Mouse (Mus musculus) embryonic facial prominence, embryonic 10.5 days (tissue): ENCODE results near the gene Abca9. TPM values are rescaled to one million over a fixed set of nuclear protein-coding genes. Genes with fewer than 3 reads are reported as not detected.

Experiments
- DNase-seq: peaks from one replicate; pipeline ENCODE4 v3.0.0-alpha.2; 2017; ENCODE audit warnings: low spot score
- H3K27ac ChIP-seq: fragments of 300-500 bp; sonication (generic); replicated peaks from 2 replicates; pipeline ENCODE4 v1.5.1; 2016; ENCODE audit warnings: mild to moderate bottlenecking
- H3K27me3 ChIP-seq: fragments of 300-500 bp; sonication (generic); replicated peaks from 2 replicates; pipeline ENCODE4 v1.6.1; 2016; ENCODE audit warnings: low read depth, mild to moderate bottlenecking; ENCODE audit not compliant: poor library complexity, severe bottlenecking
- H3K36me3 ChIP-seq: fragments of 300-500 bp; sonication (generic); replicated peaks from 2 replicates; pipeline ENCODE4 v1.6.1; 2016; ENCODE audit warnings: mild to moderate bottlenecking, moderate library complexity
- H3K4me1 ChIP-seq: fragments of 300-500 bp; sonication (generic); 2 replicates; pipeline ENCODE4 v1.6.1; 2016
- H3K4me3 ChIP-seq: fragments of 300-500 bp; sonication (generic); 2 replicates; pipeline ENCODE4 v1.5.1; 2016; ENCODE audit warnings: mild to moderate bottlenecking, moderate library complexity
- H3K9me3 ChIP-seq: fragments of 300-500 bp; sonication (generic); 2 replicates; pipeline ENCODE4 v1.6.1; 2016; ENCODE audit warnings: mild to moderate bottlenecking
- whole genome bisulfite sequencing: fragments of 180-500 bp; shearing (Covaris S2); methylation state at CpG from one replicate; pipeline ENCODE4 v1.1.7; 2016; 5-methylcytosine and 5-hydroxymethylcytosine counted together
- polyA plus RNA-seq: library from polyadenylated mRNA; unstranded; fragments of >200 nt; fragmentation: Nextera tagmentation; extraction: Ambion mirVana; gene quantifications from 2 replicates; pipeline ENCODE4 v1.2.1, GENCODE M21; 2016

Abca9 gene
- 1.1 and 1.9 TPM in 2 replicates for polyA plus RNA-seq

DNA sequence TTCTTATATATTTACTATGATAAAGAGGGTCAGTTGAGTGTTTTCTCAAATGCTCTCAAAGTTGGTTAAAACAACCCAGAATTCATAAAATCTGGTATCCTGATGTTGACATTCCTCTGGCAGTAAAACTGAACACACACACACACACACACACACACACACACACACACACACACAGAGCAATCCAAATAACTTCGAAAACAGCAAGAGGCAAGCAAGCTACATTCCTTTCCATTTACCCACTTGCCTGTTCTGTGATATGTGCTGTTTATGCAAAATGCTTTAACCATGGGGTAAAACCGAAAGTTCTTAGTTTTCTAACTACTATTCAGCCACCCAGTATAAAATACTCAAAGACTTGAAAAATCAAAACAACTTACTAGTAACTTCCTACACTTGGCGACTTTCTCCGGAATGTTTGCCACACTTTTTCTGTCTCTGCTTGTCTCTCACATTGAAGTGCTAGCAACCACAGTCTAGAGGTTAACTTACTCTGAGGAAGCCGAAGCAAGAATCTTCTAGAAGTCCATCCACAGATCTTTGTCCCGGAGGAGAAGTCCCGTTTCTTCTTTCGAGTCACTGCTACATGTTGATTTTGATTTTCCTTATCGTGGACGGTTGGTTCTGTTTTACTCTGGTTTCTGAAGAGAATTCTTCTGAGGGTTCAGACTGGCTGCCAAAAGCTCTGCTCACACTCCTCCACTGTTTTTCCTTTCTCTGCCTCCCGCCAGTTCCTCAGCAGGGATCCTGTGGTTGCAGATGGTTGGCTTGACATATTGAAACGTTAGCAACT, at the start of gene Abca9:
Gene Abca9, minus strand, starts transcription at position 738 of the 793 bp plus-strand sequence.
- Histone ChIP-seq H3K4me1 (peaks cover 20% of the 10 kb centered on the region), H3K36me3 (no peaks in the 10 kb centered on the region), H3K9me3 (no peaks in the 10 kb centered on the region), H3K27me3 (no peaks in the 10 kb centered on the region), H3K4me3 (no peak within 1 kb of the TSS), H3K27ac (peak within 1 kb of the TSS; percentile 66)
- peak; percentile 14 for DNase-seq
- WGBS, result 53% methylated on average over 12 of the region's 12 CpGs

DNA sequence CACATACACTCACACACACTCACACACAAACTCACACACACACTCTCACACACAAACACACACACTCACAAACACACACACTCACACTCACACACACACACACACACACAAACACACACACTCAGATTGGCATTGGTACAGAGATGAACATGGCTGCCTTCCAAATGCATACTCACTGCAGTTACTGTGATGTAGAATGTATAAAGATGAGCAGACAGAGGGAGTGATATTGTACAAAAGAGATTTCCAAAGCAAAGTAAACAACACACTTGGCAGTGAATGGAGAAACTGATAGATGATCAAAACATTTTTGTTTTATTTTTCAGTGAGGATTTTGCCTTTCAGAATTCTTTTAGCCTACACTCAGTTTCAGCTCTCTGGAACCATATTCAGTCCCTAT, 49.1 kb upstream of the Abca9 start:
- Histone ChIP-seq H3K27me3 (no peaks in the 10 kb centered on the region), H3K27ac (no peak overlapping the region), H3K9me3 (no peaks in the 10 kb centered on the region), H3K4me1 (no peaks in the 10 kb centered on the region), H3K36me3 (no peaks in the 10 kb centered on the region), H3K4me3 (no peak overlapping the region)
- DNase-seq, result no peak

DNA sequence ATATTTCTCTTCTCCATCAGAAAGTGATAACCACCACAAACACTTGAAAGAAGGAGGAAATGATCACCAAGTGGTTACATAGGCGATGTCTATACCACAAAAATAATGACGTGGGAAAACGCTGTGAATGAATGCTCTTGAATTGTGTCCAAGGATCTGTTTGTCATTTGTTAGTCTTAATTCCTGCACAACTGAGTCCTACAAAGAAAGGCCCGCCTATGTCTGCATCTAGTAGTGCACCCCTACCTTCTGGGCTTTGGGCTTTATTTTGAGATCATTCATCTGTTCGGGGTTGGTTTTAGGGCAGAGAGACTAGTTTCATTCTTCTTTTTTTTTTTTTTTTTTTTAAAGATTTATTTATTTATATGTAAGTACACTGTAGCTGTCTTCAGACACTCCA, 35.9 kb upstream of the Abca9 start:
- no peak for DNase-seq
- Histone ChIP-seq H3K27me3 (no peaks in the 10 kb centered on the region), H3K4me1 (no peaks in the 10 kb centered on the region), H3K4me3 (no peak overlapping the region), H3K9me3 (no peaks in the 10 kb centered on the region), H3K27ac (no peak overlapping the region), H3K36me3 (no peaks in the 10 kb centered on the region)
- WGBS, result 87% methylated on average over 5 of the region's 5 CpGs

DNA sequence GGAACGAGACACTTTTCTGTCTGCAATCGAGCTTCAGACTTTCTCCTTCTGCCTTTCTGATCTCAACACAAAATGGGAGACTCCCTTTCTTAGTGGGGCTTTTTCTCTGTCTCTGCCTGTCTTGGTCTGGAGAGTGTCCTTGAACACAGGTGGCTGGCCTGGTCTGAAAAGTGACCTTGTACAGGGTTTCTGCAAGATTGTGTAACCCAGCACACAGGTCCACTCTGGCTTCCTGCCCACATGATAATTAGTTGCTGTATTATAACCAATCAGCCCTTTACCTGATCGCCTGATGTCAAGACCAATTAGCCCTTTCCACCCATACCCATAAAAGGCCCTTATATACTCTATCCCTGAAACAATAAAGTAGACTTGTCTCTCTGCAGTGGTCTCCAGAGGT, 30.9 kb upstream of the Abca9 start:
- no peak overlapping the region for H3K4me3 ChIP-seq
- no peaks in the 10 kb centered on the region for H3K9me3 ChIP-seq
- DNase-seq, result no peak
- H3K27me3 ChIP-seq, result no peaks in the 10 kb centered on the region
- no peaks in the 10 kb centered on the region for H3K4me1 ChIP-seq
- no peak overlapping the region for H3K27ac ChIP-seq
- 87% methylated on average over 3 of the region's 3 CpGs for WGBS
- no peaks in the 10 kb centered on the region for H3K36me3 ChIP-seq

DNA sequence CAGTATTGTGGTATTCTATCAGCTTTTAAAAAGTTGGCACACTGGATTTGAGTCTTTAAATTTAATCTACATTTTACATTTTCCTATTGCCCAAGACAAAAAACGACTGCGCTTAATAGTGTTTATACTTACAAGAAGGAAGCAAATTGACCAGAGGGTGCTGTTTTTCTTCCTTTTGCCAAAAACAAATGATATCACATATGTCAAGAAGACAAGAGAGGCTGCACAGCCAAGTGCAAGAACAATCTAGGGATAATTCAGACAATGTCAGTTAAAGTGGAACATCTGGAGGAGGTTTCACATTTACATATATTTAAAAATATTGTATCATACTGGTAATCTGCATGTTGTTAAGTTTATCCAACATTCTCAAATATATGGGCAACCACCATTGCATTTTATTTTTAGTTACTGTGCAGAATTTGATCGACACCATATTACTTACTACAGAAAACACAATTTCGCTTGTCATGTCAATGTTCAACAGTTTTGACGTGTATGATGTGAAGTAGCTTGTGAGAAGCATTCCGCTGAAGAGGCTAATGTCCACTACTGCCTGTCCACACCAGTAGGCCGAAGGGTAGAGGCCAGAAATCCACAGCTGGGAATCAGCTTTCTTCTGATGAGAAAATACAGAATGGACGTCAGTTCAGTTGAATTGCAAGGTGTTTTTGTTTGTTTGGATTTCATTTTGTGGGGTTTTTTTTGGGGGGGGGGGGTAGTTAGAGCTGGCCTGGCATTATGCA, 28.7 kb upstream of the Abca9 start:
- WGBS, result 88% methylated on average over 8 of the region's 8 CpGs
- no peaks in the 10 kb centered on the region for H3K36me3 ChIP-seq
- H3K27me3 ChIP-seq, result no peaks in the 10 kb centered on the region
- no peak for DNase-seq
- H3K4me3 ChIP-seq, result no peak overlapping the region
- H3K4me1 ChIP-seq, result no peaks in the 10 kb centered on the region
- H3K27ac ChIP-seq, result no peak overlapping the region
- H3K9me3 ChIP-seq, result no peaks in the 10 kb centered on the region

DNA sequence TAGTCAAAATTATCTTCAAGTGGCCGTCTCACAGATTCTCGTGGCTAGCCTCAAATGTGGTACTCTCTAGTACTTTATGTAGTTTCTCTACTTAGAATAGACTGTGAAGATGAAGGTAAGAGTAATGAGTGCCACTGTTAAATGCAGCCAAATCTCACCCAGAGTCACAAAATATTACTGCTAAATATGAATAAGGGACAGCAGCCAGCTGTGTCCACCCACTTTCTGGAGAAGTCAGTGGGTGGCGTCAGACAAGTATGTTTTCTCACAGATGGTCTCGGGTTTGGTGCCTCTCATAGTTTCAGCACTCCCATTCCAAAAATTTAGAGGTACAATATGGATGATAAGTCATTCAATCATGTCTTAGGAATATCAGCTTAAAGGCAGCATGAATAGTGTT, 27.3 kb upstream of the Abca9 start:
- Histone ChIP-seq H3K36me3 (no peaks in the 10 kb centered on the region), H3K4me1 (no peaks in the 10 kb centered on the region), H3K4me3 (no peak overlapping the region), H3K27ac (no peak overlapping the region), H3K9me3 (no peaks in the 10 kb centered on the region), H3K27me3 (no peaks in the 10 kb centered on the region)
- 85% methylated on average over 4 of the region's 4 CpGs for WGBS
- no peak for DNase-seq

DNA sequence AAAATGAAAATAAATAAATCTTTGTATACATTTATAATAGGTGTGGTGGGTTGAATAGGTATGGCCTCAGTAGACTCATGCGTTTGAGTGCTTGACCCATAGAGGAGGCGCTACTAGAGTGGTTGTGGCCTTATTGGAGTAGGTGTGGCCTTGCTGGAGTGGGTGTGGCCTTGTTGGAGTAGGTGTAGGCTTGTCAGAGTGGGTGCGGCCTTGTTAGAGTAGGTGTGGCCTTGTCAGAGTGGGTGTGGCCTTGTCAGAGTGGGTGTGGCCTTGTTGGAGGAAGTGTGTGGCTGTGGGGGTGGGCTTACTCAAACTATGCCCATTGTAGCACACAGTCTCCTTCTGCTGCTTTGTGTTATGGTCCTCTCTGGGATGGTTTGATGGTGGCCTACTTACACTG, 3.2 kb upstream of the Abca9 start:
- H3K4me3 ChIP-seq, result no peak overlapping the region
- WGBS, result 99% methylated on average over 3 of the region's 3 CpGs
- no peak overlapping the region for H3K27ac ChIP-seq
- no peaks in the 10 kb centered on the region for H3K9me3 ChIP-seq
- H3K27me3 ChIP-seq, result no peaks in the 10 kb centered on the region
- no peak for DNase-seq
- H3K36me3 ChIP-seq, result no peaks in the 10 kb centered on the region
- peaks cover 16% of the 10 kb centered on the region for H3K4me1 ChIP-seq

DNA sequence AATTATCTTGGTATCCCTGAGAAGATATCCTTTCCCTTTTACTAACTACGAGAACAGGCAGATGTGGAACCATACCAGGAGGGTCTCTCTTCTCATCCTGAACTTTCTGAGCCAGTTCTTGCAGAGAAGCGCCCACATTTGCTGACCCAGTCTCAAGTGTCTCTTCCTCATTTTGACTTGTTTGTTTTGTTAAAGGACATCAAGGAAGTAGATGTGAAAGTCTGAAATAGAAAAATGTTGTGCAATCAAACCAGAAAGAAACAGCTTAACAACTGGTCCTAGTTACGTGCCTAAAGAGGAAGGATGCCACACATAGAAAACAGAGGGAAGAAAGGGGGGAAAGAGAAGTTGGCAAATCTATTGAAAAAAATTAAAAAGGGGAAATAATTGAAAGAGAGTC, 2.2 kb downstream of the Abca9 start:
- Histone ChIP-seq H3K36me3 (no peaks in the 10 kb centered on the region), H3K9me3 (no peaks in the 10 kb centered on the region), H3K4me1 (peaks cover 20% of the 10 kb centered on the region), H3K27ac (no peak overlapping the region), H3K4me3 (no peak overlapping the region), H3K27me3 (no peaks in the 10 kb centered on the region)
- 28% methylated on average over 3 of the region's 3 CpGs for WGBS
- no peak for DNase-seq

DNA sequence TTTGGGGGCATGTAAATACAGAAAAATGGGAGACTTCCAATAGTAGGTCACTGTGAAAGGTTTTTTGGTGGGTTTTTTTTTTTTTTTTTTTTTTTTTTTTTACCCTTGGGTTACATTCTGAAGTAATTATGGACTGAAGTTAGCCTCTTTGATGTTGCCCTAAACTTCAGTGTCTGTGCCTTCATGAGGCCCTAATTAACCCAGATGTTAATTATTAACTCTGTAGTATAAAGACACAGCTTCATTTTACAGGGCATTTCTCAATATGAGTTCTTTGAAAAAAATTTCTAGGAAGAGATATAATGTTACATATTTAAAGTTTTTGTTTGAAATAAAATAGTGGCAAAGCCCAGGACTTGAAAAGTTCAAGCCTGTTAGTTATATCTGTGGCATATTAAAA, 2.6 kb downstream of the Abca9 start:
- H3K27ac ChIP-seq, result no peak overlapping the region
- no peak overlapping the region for H3K4me3 ChIP-seq
- H3K36me3 ChIP-seq, result no peaks in the 10 kb centered on the region
- DNase-seq, result no peak
- no peaks in the 10 kb centered on the region for H3K9me3 ChIP-seq
- H3K4me1 ChIP-seq, result peaks cover 20% of the 10 kb centered on the region
- no peaks in the 10 kb centered on the region for H3K27me3 ChIP-seq

DNA sequence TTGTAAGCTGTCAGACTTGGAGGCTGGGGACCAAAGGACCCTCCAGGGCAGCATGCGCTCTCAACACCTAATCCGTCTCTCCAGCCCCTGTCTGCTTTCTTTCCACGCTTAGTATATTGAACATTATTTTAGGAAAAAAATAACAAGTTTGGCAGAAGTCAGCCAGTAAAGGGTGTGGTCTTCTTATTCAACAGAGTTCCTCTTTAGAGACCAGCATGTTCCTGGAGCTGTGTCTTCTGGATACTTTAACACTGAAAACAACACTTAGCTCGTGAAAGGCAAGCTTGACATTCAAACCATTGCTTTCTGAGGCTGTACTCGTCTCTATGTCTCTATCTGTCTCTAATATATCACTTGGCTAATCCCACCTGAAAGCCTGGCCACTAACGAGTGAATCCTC, 10.9 kb downstream of the Abca9 start:
- Histone ChIP-seq H3K27me3 (no peaks in the 10 kb centered on the region), H3K36me3 (no peaks in the 10 kb centered on the region), H3K9me3 (no peaks in the 10 kb centered on the region), H3K4me1 (no peaks in the 10 kb centered on the region), H3K4me3 (no peak overlapping the region), H3K27ac (no peak overlapping the region)
- no peak for DNase-seq
- WGBS, result 77% methylated on average over 6 of the region's 6 CpGs

DNA sequence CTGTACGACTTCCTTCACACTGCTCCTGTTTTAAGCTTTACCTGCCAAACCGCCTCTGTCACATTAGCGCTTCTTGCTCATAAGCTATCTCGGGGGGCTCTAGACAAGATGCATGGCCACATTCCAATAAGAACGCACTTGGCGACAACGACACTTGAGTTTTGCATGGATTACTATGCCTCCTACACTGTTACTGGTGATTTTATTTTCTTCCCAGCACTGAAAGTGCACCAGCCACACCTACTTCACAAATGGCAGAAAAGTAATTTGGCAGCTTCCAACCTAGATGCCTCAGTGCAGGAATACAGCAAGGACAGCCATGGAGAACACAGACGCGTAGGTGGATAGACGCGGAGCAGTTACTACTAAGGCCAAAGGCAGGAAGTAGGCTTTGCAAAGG, 12.0 kb downstream of the Abca9 start:
- H3K4me3 ChIP-seq, result no peak overlapping the region
- DNase-seq, result no peak
- no peaks in the 10 kb centered on the region for H3K9me3 ChIP-seq
- H3K36me3 ChIP-seq, result no peaks in the 10 kb centered on the region
- 96% methylated on average over 11 of the region's 11 CpGs for WGBS
- H3K27ac ChIP-seq, result no peak overlapping the region
- H3K4me1 ChIP-seq, result no peaks in the 10 kb centered on the region
- H3K27me3 ChIP-seq, result no peaks in the 10 kb centered on the region

DNA sequence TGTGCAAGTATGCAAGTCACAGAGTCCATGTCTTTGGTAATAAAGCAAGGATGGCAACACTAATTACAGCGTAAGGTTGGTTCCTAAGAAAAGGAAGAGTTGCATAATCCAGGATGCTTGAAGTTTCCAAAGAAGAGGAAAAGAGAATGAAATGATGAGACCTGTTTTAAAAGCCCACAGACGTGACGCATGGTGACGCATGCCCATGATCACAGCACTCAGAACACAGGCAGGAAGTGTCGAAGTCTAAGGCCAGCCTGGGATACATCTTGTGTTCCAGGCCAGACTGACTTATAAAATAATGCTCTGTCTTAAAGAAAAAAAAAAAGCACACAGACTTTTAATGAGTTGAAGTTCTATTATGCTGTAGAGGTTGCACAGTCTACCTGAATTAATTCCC, 20.4 kb downstream of the Abca9 start:
- no peak for DNase-seq
- H3K27me3 ChIP-seq, result no peaks in the 10 kb centered on the region
- WGBS, result 91% methylated on average over 5 of the region's 5 CpGs
- no peaks in the 10 kb centered on the region for H3K36me3 ChIP-seq
- no peaks in the 10 kb centered on the region for H3K4me1 ChIP-seq
- H3K9me3 ChIP-seq, result no peaks in the 10 kb centered on the region
- H3K27ac ChIP-seq, result no peak overlapping the region
- no peak overlapping the region for H3K4me3 ChIP-seq

DNA sequence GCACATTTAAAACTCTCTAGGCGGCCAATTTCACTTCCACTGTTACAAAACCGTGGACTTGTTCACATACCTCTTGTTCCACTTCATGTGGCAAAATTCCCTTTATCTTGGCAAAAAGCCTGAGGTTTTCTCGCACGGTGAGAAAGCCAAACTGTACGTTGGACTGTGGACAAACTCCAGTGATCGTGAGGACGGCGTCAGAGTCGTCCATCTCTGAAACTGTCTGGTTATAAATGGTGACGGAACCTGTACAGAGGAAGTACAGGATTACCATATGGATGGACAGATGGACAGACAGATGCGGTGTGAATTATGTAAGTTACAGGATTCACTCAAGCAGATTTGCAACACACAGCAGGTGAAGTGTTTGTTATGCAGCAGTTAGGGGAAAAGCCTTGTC, 22.6 kb downstream of the Abca9 start:
- no peak overlapping the region for H3K4me3 ChIP-seq
- H3K9me3 ChIP-seq, result no peaks in the 10 kb centered on the region
- no peaks in the 10 kb centered on the region for H3K27me3 ChIP-seq
- no peaks in the 10 kb centered on the region for H3K4me1 ChIP-seq
- DNase-seq, result no peak
- H3K27ac ChIP-seq, result no peak overlapping the region
- WGBS, result 93% methylated on average over 11 of the region's 11 CpGs
- H3K36me3 ChIP-seq, result no peaks in the 10 kb centered on the region
